Mouse (Mus musculus) CH12.LX (cell line): ENCODE results near the gene Spx. TPM values are rescaled to one million over a fixed set of nuclear protein-coding genes. Genes with fewer than 3 reads are reported as not detected.

Source experiments
- DNase-seq: peaks from one replicate; pipeline ENCODE4 v3.0.0-alpha.2; 2013; ENCODE audit errors: extremely low read depth
- H3K27ac ChIP-seq: 2 replicates; pipeline ENCODE4 v1.5.1; 2012; ENCODE audit warnings: low read depth, mild to moderate bottlenecking, control low read depth, moderate library complexity; ENCODE audit not compliant: insufficient read depth
- H3K27me3 ChIP-seq: replicated peaks from 2 replicates; pipeline ENCODE3; 2012; ENCODE audit warnings: inconsistent platforms
- H3K36me3 ChIP-seq, 2 experiments: replicated peaks in 1 of 2; 2 replicates each; pipeline versions ENCODE3 to v1.6.1; 2012; ENCODE audit warnings: inconsistent platforms in 1 of 2, low read length in 1 of 2, mild to moderate bottlenecking in 1 of 2, mixed read lengths in 1 of 2, moderate library complexity in 1 of 2; ENCODE audit not compliant: control insufficient read depth in 1 of 2, insufficient read depth in 1 of 2
- H3K4me1 ChIP-seq, 2 experiments: 2 replicates each; pipeline ENCODE4 v1.6.1; 2012; ENCODE audit warnings: inconsistent platforms in 1 of 2, moderate library complexity in 1 of 2; ENCODE audit not compliant: insufficient read depth in 2 of 2, control insufficient read depth in 1 of 2
- H3K4me2 ChIP-seq: 2 replicates; pipeline ENCODE4 v1.6.1; 2012; ENCODE audit warnings: low read depth, mild to moderate bottlenecking, control low read depth; ENCODE audit not compliant: poor library complexity, insufficient read depth, severe bottlenecking
- H3K4me3 ChIP-seq, 3 experiments: fragments of 150-350 bp in 1 of 3; sonication (generic) in 1 of 3; replicated peaks in 1 of 3; 2 replicates each; pipeline versions ENCODE3 to v1.5.1; 2011 to 2012; ENCODE audit warnings: low read depth in 2 of 3, low read length in 2 of 3, mild to moderate bottlenecking in 2 of 3, moderate library complexity in 2 of 3, control low read depth in 1 of 3, improper control_type of control experiment in 1 of 3, inconsistent platforms in 1 of 3, mixed read lengths in 1 of 3; ENCODE audit not compliant: poor library complexity in 1 of 3
- H3K79me2 ChIP-seq: replicated peaks from 2 replicates; pipeline ENCODE4 v1.6.1; 2012; ENCODE audit warnings: mild to moderate bottlenecking, moderate library complexity; ENCODE audit not compliant: control insufficient read depth, poor library complexity, insufficient read depth, severe bottlenecking; ENCODE audit errors: extremely low read depth
- H3K9ac ChIP-seq: 2 replicates; pipeline ENCODE4 v1.6.1; 2012; ENCODE audit warnings: low read depth, mild to moderate bottlenecking, control low read depth, moderate library complexity; ENCODE audit not compliant: insufficient read depth
- H3K9me3 ChIP-seq: replicated peaks from 2 replicates; pipeline ENCODE3; 2012; ENCODE audit warnings: low read length, inconsistent platforms, mixed read lengths
- CHD1 ChIP-seq: IDR thresholded peaks from 2 replicates; pipeline ENCODE4 v1.6.1; 2012; ENCODE audit warnings: low read depth, low read length, improper control_type of control experiment, inconsistent platforms
- CTCF ChIP-seq, 2 experiments: IDR thresholded peaks in 1 of 2; conservative IDR thresholded peaks in 1 of 2; 2 replicates each; pipeline ENCODE4 v1.5.1; 2011 to 2012; ENCODE audit warnings: low read depth in 2 of 2, low read length in 2 of 2, improper control_type of control experiment in 1 of 2, inconsistent platforms in 1 of 2, mild to moderate bottlenecking in 1 of 2, moderate library complexity in 1 of 2
- GABPA ChIP-seq: IDR thresholded peaks from 2 replicates; pipeline ENCODE4 v1.6.1; 2012; ENCODE audit warnings: low read depth, low read length, improper control_type of control experiment, inconsistent platforms; ENCODE audit not compliant: insufficient replicate concordance
- IRF4 ChIP-seq: IDR thresholded peaks from 2 replicates; pipeline ENCODE4 v1.6.1; 2014; ENCODE audit warnings: low read depth, mild to moderate bottlenecking, inconsistent platforms, low read length, improper control_type of control experiment
- JUND ChIP-seq: conservative IDR thresholded peaks from 2 replicates; pipeline ENCODE4 v1.6.1; 2011; ENCODE audit warnings: low read depth, low read length, improper control_type of control experiment
- MAFK ChIP-seq: IDR thresholded peaks from 2 replicates; pipeline ENCODE4 v1.6.1; 2011; ENCODE audit warnings: low read length, improper control_type of control experiment; ENCODE audit not compliant: insufficient replicate concordance
- MEF2A ChIP-seq: IDR thresholded peaks from 2 replicates; pipeline ENCODE4 v1.6.1; 2014; ENCODE audit warnings: low read depth, mild to moderate bottlenecking, inconsistent platforms, low read length, improper control_type of control experiment, borderline replicate concordance
- MYC ChIP-seq: IDR thresholded peaks from 2 replicates; pipeline ENCODE4 v1.6.1; 2011; ENCODE audit warnings: low read depth, mild to moderate bottlenecking, improper control_type of control experiment, low read length
- NELFE ChIP-seq: IDR thresholded peaks from 2 replicates; pipeline ENCODE4 v1.6.1; 2011; ENCODE audit warnings: low read depth, low read length, improper control_type of control experiment
- NRF1 ChIP-seq: IDR thresholded peaks from 2 replicates; pipeline ENCODE4 v1.6.1; 2014; ENCODE audit warnings: low read depth, mild to moderate bottlenecking, inconsistent platforms, low read length, improper control_type of control experiment, moderate library complexity
- POLR2A ChIP-seq: IDR thresholded peaks from 2 replicates; pipeline ENCODE4 v1.6.1; 2011; ENCODE audit warnings: low read depth, mild to moderate bottlenecking, improper control_type of control experiment, low read length
- TCF12 ChIP-seq: IDR thresholded peaks from 2 replicates; pipeline ENCODE4 v1.6.1; 2014; ENCODE audit warnings: low read depth, mild to moderate bottlenecking, inconsistent platforms, low read length, improper control_type of control experiment
- USF2 ChIP-seq: conservative IDR thresholded peaks from 2 replicates; pipeline ENCODE4 v1.6.1; 2011; ENCODE audit warnings: low read depth, low read length, improper control_type of control experiment
- ZC3H11A ChIP-seq: IDR thresholded peaks from 2 replicates; pipeline ENCODE4 v1.6.1; 2012; ENCODE audit warnings: low read depth, mild to moderate bottlenecking, inconsistent platforms, low read length, improper control_type of control experiment
- ZMIZ1 ChIP-seq: IDR thresholded peaks from 2 replicates; pipeline ENCODE4 v1.6.1; 2012; ENCODE audit warnings: low read depth, mild to moderate bottlenecking, inconsistent platforms, low read length, improper control_type of control experiment
- dilution Hi-C: fragments of 300-500 bp; cut with MboI; formaldehyde crosslinking; loops from 2 replicates; pipeline ENCODE4 v1.14.3; 2020; ENCODE audit warnings: low sequenced_read_pairs; ENCODE audit not compliant: extremely low pct_unique_long_range_greater_than_20kb, extremely low pct_ligation_motif_present
- in situ Hi-C: fragments of 300-500 bp; cut with MboI; formaldehyde crosslinking; loops from 3 replicates; pipeline ENCODE4 v1.14.3; 2019; ENCODE audit warnings: low sequenced_read_pairs, low pct_ligation_motif_present, low pct_unique_long_range_greater_than_20kb, mixed read lengths
- polyA plus RNA-seq: library from polyadenylated mRNA; unstranded; fragments of >175 nt; gene quantifications from 2 replicates; pipeline ENCODE4 v1.2.1, GENCODE M21; 2012; ENCODE audit warnings: low read depth; ENCODE audit not compliant: insufficient read length
- total RNA-seq, 2 experiments: library from RNA; depleted of rRNA; stranded (reverse); fragments of 300-350 nt in 1 of 2; fragments of >200 nt in 1 of 2; gene quantifications; 2 replicates each; pipeline ENCODE4 v1.2.3; 2012 to 2014

Gene Spx
- total and polyA plus RNA-seq, 3 experiments, result 0.16 to 0.51 TPM; not detected in 1

DNA sequence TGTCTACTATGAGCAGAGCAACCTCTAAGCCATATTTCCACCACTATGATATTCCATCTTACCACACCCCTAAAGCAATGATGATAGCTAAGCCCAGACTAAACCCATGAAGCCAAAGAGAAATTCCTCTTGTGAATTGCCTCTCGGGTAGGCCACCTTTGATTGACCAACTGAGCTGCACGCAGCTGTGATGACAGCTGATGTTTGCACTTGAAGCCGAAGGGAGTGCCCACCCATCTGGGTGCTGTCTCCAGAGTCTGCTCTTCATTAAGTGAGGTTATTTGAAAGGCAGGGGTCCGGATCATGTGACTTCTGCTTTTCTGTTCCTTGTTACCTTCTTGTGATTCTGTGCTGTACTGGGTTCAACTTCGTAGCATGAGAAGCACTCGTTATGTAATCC, 49.0 kb downstream of the Spx start:
- dilution Hi-C loops, result no loop called here
- H3K4me3 ChIP-seq, result no peak overlapping the region
- in situ Hi-C loops, result no loop called here
- H3K9ac ChIP-seq, result no peak overlapping the region
- H3K79me2 ChIP-seq, result no peaks in the 10 kb centered on the region
- H3K36me3 ChIP-seq, result no peaks in the 10 kb centered on the region
- no peak overlapping the region for H3K4me2 ChIP-seq
- no peak for DNase-seq
- no peak overlapping the region for H3K27ac ChIP-seq
- peaks cover 2% of the 10 kb centered on the region for H3K9me3 ChIP-seq
- no peak for TF ChIP-seq ZMIZ1
- TF ChIP-seq ZC3H11A, result no peak
- no peak for TF ChIP-seq USF2
- no peak for TF ChIP-seq MYC
- no peak for TF ChIP-seq JUND
- no peak for TF ChIP-seq GABPA
- TF ChIP-seq IRF4, result no peak
- TF ChIP-seq NRF1, result no peak
- TF ChIP-seq MAFK, result no peak
- TF ChIP-seq NELFE, result no peak
- no peak for TF ChIP-seq CTCF (conservative IDR thresholded peaks at IDR 0.05 in 1 of 2, IDR thresholded peaks at IDR 0.05 in 1 of 2; ENCODE audit: low read depth in 2 of 2, low read length in 2 of 2)
- TF ChIP-seq CHD1, result no peak
- TF ChIP-seq POLR2A, result no peak
- no peak for TF ChIP-seq MEF2A
- no peak for TF ChIP-seq TCF12
- no peaks in the 10 kb centered on the region for H3K4me1 ChIP-seq
- H3K27me3 ChIP-seq, result no peaks in the 10 kb centered on the region

Other genes with a start within 250 kb of the Spx start
- not detected in 2 replicates for gene Slco1a6, start 204.9 kb upstream of the Spx start, total RNA-seq (2012; rRNA removed)
- gene Slco1a6, start 204.9 kb upstream of the Spx start, total RNA-seq (2014; rRNA removed), result not detected in 2 replicates
- gene Slco1a6, start 204.9 kb upstream of the Spx start, polyA plus RNA-seq, result 1.1 and 1.4 TPM in 2 replicates
- not detected in 2 replicates for gene Iapp, start 115.0 kb upstream of the Spx start, total RNA-seq (2012; rRNA removed)
- gene Iapp, start 115.0 kb upstream of the Spx start, total RNA-seq (2014; rRNA removed), result not detected in 2 replicates
- gene Iapp, start 115.0 kb upstream of the Spx start, polyA plus RNA-seq, result not detected in 2 replicates
- not detected in 2 replicates for gene Slco1a5, start 90.5 kb upstream of the Spx start, total RNA-seq (2012; rRNA removed)
- not detected in 2 replicates for gene Slco1a5, start 90.5 kb upstream of the Spx start, total RNA-seq (2014; rRNA removed)
- not detected in 2 replicates for gene Slco1a5, start 90.5 kb upstream of the Spx start, polyA plus RNA-seq
- gene Pyroxd1, start 67.8 kb upstream of the Spx start, total RNA-seq (2012; rRNA removed), result 7.9 and 8.0 TPM in 2 replicates
- gene Pyroxd1, start 67.8 kb upstream of the Spx start, total RNA-seq (2014; rRNA removed), result 11.2 and 13.0 TPM in 2 replicates
- gene Pyroxd1, start 67.8 kb upstream of the Spx start, polyA plus RNA-seq, result 11.5 and 13.3 TPM in 2 replicates
- 24.9 and 37.7 TPM in 2 replicates for gene Recql, start 26.4 kb upstream of the Spx start, total RNA-seq (2012; rRNA removed)
- 44.6 and 49.7 TPM in 2 replicates for gene Recql, start 26.4 kb upstream of the Spx start, total RNA-seq (2014; rRNA removed)
- 45.4 and 63.7 TPM in 2 replicates for gene Recql, start 26.4 kb upstream of the Spx start, polyA plus RNA-seq
- gene Golt1b, start 26.2 kb upstream of the Spx start, total RNA-seq (2012; rRNA removed), result 28.3 and 36.4 TPM in 2 replicates
- 71.8 and 76.6 TPM in 2 replicates for gene Golt1b, start 26.2 kb upstream of the Spx start, total RNA-seq (2014; rRNA removed)
- gene Golt1b, start 26.2 kb upstream of the Spx start, polyA plus RNA-seq, result 48.4 and 51.5 TPM in 2 replicates
- not detected in 2 replicates for gene Gys2, start 59.7 kb downstream of the Spx start, total RNA-seq (2012; rRNA removed)
- not detected in 2 replicates for gene Gys2, start 59.7 kb downstream of the Spx start, total RNA-seq (2014; rRNA removed)
- gene Gys2, start 59.7 kb downstream of the Spx start, polyA plus RNA-seq, result not detected in 2 replicates
- 0.25 TPM in 1 of 2 replicates, not detected in the other for gene Ldhb, start 94.5 kb downstream of the Spx start, total RNA-seq (2012; rRNA removed)
- gene Ldhb, start 94.5 kb downstream of the Spx start, total RNA-seq (2014; rRNA removed), result 0.59 TPM in 1 of 2 replicates, not detected in the other
- not detected in 2 replicates for gene Ldhb, start 94.5 kb downstream of the Spx start, polyA plus RNA-seq
- gene Kcnj8, start 158.2 kb downstream of the Spx start, total RNA-seq (2012; rRNA removed), result not detected in 2 replicates
- gene Kcnj8, start 158.2 kb downstream of the Spx start, total RNA-seq (2014; rRNA removed), result not detected in 2 replicates
- gene Kcnj8, start 158.2 kb downstream of the Spx start, polyA plus RNA-seq, result not detected in 2 replicates